Mouse (Mus musculus) frontal cortex, postnatal 10 days (tissue): ENCODE measurements at regions not wholly inside any gene's neighbourhood (a gene's known extent, or its start where the extent isn't known, plus 50 kb on each side); places are given as distances from the start of the nearest gene placed in this dataset.

Experiments used
- DNase-seq, 2 experiments: peaks; one replicate each; pipeline ENCODE4 v3.0.0; 2022; ENCODE audit warnings: low spot score in 2 of 2, mixed read lengths in 1 of 2

GRCm38 (mm10) chr3:34466312-34466711 lies 183.9 kb upstream of the Sox2 start:
- DNase-seq: no peak

DNA sequence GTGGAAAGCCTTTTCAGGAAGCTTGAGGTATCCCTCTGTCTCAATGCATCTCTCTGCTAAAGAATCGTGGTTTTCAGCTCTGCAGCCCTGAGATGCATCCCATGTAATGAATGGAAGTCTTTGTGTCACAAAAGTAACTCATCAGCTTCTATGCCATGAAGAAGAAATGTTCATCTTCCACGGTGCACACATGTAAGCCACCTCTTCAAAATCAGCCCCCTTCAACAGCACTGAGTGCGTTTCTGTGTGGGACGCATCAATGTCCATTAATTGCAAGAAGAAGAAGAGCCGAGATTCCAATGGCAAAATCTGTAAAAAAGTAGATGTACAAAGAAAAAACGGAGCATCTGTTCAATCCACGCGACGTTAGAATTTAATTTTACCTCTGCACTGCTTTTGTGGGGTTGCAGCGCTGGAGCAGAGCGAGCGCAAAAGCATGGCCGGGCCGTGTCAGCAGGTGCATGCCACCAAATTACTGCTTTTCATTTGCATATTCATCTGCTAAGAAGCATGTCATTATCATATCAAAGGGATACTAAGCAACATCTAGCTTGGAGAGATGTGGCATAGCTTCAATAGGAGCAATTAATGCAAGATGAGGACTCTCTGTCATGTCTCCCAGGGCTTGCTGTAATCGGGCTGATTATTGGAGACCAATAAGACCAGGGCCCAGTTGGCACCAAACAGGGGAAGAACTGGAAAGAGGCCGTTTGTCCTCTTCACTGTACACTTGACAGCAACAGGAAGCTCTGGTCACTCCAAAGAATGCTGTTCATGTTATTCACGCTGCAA lies 185.0 kb upstream of the Sox2 start:
- DNase-seq: no peak

- no peak for DNase-seq
These were observed 191.4 kb upstream of the Sox2 start for GRCm38 (mm10) chr3:34458766-34459165.

DNA sequence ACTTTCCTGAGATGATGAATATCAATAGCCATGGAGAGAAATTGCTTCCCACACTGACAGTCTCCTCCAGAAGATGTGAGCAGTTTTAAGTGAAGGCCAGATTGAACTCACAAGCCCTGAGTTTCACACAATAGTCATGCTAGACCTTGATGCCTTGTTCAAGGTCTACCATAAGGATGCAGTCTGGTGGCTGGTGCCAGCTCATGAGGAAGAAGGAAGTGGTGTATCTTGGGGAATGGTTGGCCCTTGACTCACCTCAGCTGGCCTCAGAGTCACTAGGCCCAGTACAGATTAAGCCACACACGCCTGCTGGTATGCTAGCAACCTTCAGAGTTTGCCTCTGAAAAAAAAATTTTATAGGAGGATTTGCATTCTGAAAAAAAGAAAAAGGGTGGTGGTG lies 192.4 kb upstream of the Sox2 start:
- DNase-seq: no peak

DNA sequence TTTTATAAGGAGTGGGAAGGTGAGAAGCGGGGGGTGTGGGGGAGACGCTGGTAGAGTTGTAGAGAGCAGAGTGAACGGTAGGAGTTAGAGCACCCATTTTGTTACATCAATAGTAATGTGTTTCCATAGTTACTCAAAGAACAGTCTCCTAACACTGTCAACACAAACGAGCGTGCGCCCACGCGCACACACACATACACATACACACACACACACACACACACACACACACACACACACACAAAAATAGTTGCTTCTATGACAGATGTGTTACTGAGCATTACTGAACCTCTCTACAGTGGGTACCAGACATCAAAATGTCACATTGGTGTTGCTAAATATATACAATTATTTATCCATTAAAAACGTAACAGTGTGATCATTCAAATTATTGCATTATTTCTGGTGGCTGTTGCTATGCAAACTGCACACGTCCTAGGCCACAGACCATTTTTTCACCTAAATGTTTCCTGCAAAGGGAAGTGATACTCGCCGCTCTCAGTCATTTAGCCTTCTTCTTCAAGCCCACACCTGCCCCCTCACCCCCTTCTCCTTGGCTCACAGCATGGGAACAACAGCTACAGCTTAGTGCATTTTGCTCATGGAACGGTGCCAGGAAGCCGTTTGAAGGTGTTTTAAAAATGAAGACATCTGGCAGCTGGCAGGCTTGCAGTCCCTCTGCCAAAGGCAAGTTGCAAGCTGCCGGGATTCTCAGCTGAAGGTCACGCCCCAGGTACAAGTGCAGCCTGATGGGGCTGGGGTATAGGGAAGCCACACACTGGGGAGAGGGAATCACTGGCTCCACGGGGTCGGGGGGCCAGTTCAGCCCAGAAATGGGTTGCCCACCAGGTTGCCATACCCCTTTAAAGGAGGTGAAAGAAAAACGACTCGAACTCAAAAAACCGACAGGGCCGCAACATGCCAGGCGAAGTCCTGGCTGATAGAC lies 193.4 kb upstream of the Sox2 start:
- DNase-seq: peak in 1 of 2 experiments; percentile 18

DNA sequence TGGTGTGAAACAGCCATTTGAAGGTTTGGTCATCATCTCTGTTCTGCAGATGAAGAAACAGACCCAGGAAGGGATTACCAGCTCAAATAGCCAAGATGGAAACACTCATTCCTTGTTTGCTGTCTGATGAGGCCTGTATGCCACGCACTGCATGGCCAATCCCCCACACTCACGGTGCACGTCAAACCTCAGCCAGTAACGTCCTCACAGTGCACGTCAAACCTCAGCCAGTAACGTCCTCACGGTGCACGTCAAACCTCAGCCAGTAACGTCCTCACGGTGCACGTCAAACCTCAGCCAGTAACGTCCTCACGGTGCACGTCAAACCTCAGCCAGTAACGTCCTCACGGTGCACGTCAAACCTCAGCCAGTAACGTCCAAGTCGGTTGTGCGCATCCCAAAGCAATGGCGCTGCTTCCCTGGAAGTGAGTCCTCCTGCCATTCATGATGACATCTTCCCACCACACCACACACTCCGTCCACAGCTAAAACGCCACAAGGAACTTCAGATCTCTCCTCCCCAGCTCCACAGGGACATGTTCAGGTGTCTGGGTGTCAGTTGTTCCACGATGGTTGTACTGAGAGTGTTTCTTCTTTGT lies 196.1 kb upstream of the Sox2 start:
- no peak for DNase-seq

GRCm38 (mm10) chr3:34445354-34445753 lies 204.9 kb upstream of the Sox2 start:
- peak; percentile 25 to 44 for DNase-seq

GRCm38 (mm10) chr3:34444802-34445201 lies 205.4 kb upstream of the Sox2 start:
- DNase-seq: no peak

DNA sequence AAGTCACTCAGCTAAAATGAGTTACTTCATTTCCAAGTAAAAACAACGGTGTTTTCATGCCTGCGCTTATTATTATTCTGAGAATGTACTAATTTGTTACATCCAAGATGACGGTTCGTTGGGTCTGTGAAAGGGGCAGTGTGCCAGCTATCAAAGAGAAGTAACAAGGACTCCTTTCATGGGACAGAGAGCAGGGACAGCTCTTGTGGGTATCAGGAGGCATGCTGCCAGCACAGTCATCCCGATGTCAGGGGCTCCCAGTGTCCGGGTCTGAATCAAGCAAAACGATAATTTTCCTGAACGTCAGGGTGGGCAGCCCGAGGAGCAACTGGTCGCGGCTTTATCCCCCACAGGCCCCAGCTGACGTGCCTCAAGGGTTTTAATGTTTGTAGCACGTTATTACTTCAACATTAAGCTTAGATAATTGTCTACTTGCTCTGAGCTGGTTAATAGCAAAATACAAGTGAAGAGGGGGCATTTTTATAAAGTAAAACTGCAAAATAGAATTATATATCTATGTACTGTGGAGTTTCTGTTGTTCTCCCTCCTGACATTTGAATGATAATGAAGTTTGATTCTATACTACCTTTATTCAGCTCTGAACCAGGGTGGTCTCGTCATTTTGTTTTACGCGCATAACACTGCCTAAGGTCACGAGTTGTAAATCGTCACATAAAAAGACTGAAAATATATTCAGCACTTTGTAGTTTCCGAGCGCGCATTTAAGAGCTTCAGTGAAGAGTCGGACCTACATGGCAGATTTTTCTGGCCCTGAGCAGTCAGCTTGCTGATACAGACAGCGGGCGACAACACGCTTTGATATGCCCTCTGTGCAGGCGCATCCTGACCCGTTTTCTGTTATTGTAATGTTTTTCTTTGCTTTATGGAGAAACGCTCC lies 206.2 kb upstream of the Sox2 start:
- DNase-seq: peak; percentile 62 to 77

- DNase-seq: no peak
These were observed 206.9 kb upstream of the Sox2 start for GRCm38 (mm10) chr3:34443307-34443706.

DNA sequence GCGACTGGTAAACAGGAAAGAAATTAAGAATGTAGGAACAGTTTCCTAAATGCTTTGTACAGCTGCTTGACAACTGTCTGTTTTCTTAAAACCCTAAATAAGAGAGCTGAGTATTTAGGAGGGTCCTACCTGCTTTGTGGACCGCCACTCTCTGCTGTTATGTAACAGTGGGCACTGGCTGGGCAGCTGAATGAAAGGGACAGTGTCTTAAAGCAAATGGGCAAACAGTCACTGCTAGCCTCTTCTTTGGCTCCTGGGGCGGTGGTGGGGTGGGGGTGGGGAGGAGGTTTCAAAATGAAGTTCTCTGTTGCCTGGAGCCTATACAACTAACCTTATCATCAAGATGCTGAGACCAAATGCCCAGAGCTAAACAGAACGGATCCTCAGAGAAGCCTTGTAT lies 208.4 kb upstream of the Sox2 start:
- DNase-seq: no peak

- DNase-seq: peak in 1 of 2 experiments; percentile 39
These were observed 208.9 kb upstream of the Sox2 start for GRCm38 (mm10) chr3:34441266-34441665.

GRCm38 (mm10) chr3:34434901-34435300 lies 215.3 kb upstream of the Sox2 start:
- no peak for DNase-seq

DNA sequence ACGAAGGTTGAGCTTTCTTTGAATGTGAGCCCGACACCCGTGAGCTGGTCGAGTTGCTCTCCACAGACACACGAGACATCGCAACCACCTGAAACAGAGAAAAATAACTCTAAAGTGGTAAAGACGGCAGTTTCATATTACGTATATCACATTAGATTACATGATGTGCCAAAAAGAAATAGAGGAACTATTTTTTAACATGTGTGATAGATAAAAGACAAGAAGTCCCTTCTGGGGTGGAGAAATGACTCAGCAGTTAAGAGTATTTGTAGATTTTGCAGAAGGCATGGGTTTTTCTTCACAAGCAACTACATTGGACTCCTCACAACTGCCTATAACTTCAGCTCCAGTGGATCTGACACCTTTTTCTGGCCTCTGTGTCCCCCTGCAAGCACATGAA lies 222.2 kb upstream of the Sox2 start:
- no peak for DNase-seq

- DNase-seq: no peak
These were observed 222.7 kb upstream of the Sox2 start for GRCm38 (mm10) chr3:34427495-34427894.

DNA sequence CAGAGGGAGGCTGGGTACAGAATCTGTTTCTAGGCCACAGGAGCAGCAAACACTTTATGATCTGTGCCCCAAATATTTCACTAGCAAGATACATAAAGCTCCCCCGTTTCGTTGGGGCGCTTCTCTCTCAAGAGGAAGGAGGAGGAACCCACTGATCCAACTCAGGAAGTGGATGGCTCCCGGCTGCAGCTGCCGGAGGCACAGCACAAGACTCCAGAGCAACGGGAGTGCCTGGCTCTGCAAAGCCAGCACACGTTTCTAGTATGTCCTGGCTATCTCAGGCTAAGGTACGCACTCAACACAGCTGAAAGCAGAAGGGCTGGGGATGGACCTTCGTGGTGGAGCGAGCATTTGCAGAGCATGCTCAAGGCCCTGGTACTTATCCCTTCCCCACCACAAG lies 223.2 kb upstream of the Sox2 start:
- DNase-seq: no peak

DNA sequence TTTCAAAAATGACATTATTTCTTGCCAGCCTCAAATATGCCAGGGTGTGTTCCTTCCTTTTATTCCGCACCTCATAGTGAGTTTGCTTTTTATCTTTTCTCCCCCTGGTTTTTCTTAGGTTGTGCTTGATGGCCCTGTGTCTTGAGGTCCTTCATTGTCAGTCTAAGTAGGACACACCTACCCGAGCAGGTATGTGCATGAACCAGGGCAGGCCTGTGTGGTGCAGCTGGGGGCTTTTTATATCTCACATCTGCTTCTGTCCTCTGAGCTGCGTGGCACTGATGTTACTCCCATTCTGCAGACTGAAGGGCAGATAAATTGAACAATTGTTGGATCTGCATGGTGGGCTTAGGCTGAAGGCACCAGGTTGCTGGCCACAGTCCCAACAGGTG lies 238.3 kb upstream of the Sox2 start:
- DNase-seq: no peak

DNA sequence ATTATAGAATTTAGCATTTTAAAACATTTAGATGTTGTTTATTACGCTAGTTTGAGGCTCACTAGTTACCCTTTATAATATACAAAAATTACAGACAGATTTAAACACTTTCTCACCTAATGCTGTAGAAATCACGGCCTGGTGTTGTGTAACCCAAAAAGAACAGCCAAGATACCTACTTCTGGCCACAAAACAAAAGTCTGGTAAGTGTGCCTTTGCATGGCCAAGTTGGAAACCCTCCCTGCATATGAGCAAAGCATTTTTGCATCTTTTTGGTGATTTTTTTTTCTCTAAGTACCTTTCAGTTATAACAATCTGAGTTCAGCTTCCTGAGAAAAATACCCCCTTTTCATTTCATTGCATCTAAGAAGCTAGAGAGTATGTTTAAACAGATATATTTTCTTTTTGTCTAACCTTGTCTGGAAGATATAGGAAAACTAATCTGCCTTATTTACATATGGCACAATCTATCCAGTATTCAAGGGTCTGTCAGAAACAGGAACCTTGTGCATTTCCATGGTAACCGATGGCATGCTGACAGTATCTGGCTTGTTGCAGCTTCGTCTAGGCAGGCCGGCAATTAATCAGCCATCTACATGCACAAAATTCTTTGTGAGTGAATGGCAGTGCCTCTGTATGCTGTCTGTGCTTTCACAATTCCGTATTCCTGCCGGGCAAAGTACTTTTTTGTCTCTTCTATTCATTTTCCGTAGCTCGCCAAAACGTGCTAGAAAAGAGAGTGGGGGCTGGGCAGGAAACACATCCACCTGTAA lies 238.9 kb upstream of the Sox2 start:
- DNase-seq: peak; percentile 21 to 26

DNA sequence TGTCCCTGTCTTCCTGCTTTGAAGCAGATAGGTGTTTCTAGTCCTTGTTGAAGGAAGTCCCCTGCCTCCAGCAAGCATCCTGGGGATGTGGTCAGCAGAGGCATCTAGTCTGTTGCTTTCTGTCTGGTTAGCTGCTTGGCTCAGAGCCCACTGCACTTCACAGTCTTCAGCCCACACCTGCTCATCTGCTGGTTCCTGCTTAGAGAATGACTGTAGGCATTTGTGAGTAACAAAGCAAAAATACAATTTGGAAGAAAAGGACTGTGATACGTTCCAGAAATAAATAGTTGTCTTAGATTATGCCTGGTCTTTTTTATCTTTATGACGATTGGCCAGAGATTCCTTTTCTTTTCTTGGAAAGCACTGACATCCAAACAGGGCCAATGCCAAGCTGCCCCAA lies 246.6 kb upstream of the Sox2 start:
- no peak for DNase-seq

DNA sequence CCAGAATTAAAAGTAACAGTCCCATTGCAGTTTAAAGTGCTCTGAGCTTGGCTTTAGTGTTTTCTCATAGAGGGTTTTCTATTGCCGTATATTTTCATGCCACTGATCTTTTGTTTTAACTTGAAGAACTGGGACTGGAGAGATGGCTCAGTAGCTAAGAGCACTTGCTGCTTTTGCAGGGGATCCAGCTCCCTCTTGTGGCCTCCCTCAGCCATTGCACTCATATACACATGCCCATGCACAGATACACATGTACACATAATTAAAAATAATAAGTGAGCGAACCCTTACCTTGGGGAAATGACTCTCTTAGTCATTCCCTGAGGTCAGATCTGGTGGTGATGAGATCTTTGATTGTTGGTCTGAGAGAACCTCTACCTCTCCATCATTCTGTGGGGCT lies 258.9 kb upstream of the Sox2 start:
- DNase-seq: no peak
